Mouse (Mus musculus): Measurements from ENCODE around the gene Adamts7. TPM values are rescaled to one million over a fixed set of nuclear protein-coding genes. Genes with fewer than 3 reads are reported as not detected.
A peak's percentile ranks its signal among the peaks of the same experiment; 100 is the strongest.

Adamts7 gene
- total RNA-seq, 2 experiments from 2014 or later, result not detected

- no peak for ATAC-seq (ENCODE audit: poor library complexity, severe bottlenecking)
Measured at GRCm38 (mm10) chr9:90196262-90196661, 33.4 kb downstream of the Adamts7 start.

DNA sequence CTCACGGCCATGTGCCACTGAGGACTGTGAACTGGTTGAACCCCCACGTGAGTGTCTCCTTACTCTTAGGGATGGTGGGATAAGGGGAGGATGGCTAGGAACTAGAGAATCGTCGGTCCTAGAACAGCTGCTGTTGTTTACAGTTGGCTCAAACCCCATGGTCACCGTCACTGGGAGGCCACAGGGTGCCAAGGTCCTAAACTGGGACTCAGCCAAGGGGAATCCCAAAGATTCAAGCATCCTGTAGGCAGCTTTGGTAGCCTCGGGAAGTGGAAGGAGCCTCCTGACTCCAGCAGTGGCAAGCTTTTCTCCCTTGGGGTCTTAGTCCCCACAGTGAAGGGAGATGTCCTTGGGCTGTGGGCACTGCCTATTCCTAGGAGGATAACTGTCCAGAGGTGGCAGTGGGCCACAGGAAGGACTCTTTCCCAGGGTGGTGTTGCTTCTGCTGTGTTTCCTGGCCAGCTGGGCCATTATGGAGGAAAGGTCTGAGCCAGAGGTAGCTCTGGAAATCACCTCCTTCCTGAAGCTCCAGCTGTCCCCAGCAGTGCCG is 34.3 kb downstream of the Adamts7 start:
- ATAC-seq (ENCODE audit: poor library complexity, severe bottlenecking), result no peak

- ATAC-seq (ENCODE audit: poor library complexity, severe bottlenecking), result peak; percentile 8; the same call in 1 of the 2 replicates
Measured at GRCm38 (mm10) chr9:90197866-90198383, 35.1 kb downstream of the Adamts7 start.

DNA sequence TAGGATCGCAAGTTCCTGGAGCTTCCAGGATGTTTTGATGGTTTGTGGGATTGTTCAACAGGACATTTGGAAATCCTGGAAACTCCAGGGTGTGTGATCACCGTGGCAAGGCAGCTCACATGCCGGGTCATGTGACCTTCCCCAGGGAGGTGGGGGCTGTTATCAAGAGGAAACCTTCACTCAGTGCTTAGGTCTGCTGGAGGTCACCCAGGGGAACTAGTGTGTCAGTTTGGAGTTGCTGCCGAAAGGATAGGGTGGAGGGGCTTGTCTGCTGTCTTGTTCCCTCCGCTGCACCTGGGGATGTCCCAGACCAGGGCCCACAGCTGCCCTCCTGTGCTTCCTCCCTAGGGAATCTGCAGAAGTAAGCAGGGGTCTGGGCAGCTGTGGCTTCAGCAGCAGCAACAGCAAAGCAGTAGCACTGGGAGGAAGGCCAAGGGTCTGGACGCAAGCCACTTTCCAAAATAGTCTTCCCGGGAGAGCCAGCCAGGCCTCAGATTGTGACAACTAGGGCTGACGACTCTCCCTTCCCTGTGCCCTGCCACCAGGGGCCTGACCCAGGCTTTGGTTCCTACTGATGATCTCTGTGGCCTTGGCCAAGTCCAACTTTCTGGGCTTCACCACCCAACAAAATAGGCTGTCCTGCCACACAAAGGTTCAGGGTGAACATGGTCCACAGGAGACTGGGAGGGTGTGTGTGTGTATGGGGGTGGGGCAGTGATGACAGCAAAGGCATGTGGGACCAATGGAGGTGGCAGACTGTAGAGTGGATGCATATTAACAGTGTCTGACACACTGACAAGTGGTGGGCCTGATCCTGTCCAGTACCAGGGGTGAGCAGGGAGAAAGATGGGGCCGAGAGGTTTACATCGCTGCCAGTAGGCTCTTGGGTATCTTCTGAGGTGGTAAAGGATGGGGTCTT is 35.9 kb downstream of the Adamts7 start:
- ATAC-seq (ENCODE audit: poor library complexity, severe bottlenecking), result no peak

DNA sequence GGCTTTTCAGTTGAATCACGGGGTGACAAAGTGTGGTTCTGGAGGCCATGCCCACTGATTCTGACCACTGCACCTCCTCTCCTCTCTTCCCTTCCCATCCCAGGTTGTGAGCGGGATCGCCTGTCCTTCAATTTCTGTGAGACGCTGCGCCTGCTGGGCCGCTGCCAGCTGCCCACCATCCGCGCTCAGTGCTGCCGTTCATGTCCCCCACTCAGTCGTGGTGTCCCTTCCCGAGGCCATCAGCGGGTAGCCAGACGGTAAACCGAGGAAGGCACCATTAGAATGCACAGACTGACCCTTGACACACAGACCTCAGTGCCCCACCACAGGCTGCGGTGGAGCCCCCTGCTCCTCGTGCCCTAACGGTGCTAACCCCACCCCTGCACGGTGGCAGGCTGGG is 36.7 kb downstream of the Adamts7 start:
- ATAC-seq (ENCODE audit: poor library complexity, severe bottlenecking), result no peak

GRCm38 (mm10) chr9:90200501-90200900 is 37.6 kb downstream of the Adamts7 start:
- no peak for ATAC-seq (ENCODE audit: poor library complexity, severe bottlenecking)

DNA sequence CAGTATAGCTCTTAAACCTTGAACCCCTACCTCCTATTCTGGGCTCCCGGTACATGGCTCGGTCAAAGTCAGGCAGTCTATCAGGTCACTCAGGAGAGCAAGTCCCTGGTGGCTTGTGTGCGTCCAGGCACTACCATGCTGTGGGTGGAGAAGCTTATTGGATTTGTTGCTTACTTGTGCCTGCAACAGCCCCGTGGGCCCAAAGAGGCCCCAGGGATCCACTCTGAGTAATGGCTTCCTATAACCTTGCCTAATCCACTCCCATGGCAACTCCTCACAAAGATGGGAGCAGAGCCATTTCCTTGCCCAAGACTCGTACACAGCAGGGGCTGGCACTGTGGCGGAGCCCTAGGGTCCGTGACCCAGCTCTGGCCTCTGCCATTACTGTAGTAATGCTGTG is 38.2 kb downstream of the Adamts7 start:
- ATAC-seq (ENCODE audit: poor library complexity, severe bottlenecking), result no peak

DNA sequence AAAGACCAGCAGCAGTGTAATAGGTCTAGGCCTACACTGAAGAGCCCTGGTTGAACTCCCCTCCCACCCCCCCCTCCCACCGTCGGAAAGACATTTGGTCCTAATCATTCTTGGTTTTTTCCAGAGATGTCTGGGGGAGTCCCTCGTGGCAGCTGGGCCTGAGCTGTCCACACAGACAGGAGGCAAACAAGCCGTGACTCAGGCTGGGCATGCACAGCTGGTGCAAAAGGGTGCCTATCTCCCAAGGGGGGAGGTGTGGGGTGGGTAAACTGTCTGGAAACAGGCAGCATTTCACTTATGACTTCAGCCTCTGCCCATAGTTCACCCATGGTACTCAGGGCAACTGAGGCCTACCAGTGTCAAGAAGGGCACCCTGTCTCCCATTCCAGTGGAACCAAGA is 38.7 kb downstream of the Adamts7 start:
- no peak for ATAC-seq (ENCODE audit: poor library complexity, severe bottlenecking)

- no peak for ATAC-seq (ENCODE audit: poor library complexity, severe bottlenecking)
Measured at GRCm38 (mm10) chr9:90203233-90203632, 40.4 kb downstream of the Adamts7 start.

DNA sequence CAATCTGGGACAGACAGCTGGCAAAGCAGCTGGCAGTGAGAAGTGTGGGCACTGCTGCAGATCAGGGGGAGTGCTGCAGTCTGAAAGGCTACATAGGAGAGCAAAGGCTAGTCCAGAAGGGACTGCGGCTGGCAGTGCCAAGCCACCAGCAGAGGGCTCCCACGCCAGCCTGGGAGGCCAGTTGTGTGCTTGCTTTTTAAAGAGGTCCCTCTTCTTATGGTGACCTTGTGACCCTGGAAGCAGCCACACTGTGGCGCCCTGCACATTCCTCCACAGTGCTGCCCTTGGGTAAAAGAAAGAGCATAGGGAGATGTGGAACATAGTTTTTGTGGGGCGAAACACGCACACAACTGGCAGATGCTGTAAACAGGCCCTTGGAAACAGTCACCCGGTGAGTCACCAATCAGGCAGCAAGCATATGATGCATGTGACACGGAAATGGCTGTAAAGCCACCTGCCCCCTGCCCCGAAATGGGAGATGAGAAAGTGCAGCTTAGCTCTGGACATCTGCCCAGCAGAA is 41.6 kb downstream of the Adamts7 start:
- ATAC-seq (ENCODE audit: poor library complexity, severe bottlenecking), result no peak

DNA sequence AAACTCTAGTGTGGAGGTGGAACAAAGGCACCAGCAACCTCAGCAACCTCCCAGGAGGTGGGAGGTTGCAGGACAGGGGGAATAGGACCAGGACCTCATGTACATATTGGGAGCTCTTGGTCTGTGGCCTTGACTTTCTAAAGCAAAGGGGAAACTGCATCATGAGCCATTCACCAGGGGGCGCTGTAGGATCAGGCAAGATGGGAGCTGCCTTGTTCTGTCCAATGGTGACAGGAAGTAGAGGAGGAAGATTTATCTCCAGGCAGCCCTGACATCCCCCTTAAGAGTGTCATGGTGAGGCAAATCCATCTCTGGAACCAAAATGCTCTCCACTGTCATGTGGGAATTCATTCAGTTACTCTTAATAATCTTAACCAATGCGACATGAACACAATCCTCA is 43.6 kb downstream of the Adamts7 start:
- peak; percentile 73 for ATAC-seq (ENCODE audit: poor library complexity, severe bottlenecking)

GRCm38 (mm10) chr9:90207808-90208207 is 44.9 kb downstream of the Adamts7 start:
- ATAC-seq (ENCODE audit: poor library complexity, severe bottlenecking), result no peak

GRCm38 (mm10) chr9:90208655-90209054 is 45.8 kb downstream of the Adamts7 start:
- no peak for ATAC-seq (ENCODE audit: poor library complexity, severe bottlenecking)

DNA sequence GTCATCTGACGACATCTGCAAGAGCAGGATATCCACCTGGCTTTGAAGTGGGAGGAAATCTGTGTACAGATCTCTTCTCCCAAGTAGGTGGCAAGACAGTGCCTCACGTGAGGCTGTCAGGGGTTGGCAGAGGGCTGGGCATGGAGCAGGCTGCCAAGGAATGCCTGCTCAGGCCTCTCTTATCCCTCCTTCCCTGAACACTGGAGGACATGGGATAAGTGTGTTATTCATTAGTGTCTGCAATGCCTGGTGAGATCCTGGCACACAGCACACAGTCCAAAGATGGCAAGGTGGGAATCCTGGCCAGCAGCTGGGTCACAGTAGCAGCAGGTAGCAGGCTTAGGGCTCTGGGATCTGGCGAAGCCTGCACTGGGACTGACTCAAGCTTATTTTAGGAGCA is 50.3 kb downstream of the Adamts7 start:
- ATAC-seq (ENCODE audit: poor library complexity, severe bottlenecking), result 0 out of 2 replicates have a peak, but pooled peaks have one; percentile 17

- no peak for ATAC-seq (ENCODE audit: poor library complexity, severe bottlenecking)
Measured at GRCm38 (mm10) chr9:90216259-90217001, 53.6 kb downstream of the Adamts7 start.

- ATAC-seq (ENCODE audit: poor library complexity, severe bottlenecking), result no peak
Measured at GRCm38 (mm10) chr9:90217501-90217900, 54.6 kb downstream of the Adamts7 start.

DNA sequence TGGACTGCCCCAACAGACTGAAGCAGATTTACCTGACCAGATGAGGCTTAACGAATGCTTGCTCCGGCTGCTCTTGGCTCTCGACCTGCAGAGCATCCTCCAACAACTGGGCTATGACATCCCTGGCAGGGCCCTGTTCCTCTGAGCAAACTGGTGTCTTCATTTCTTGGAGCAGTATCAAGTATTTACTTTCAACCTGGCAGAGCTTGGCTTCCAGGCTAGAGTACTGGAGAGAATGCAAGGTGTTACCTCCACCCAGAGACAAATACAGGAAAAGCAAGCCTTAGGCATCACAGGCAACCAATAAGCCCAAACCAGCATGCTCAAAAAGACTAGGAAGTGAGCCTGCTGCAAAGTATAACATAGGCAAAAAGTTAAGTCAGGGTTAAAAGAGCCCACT is 59.4 kb downstream of the Adamts7 start:
- ATAC-seq (ENCODE audit: poor library complexity, severe bottlenecking), result no peak

- ATAC-seq (ENCODE audit: poor library complexity, severe bottlenecking), result peak; percentile 33
Measured at GRCm38 (mm10) chr9:90226081-90226741, 63.3 kb downstream of the Adamts7 start.

DNA sequence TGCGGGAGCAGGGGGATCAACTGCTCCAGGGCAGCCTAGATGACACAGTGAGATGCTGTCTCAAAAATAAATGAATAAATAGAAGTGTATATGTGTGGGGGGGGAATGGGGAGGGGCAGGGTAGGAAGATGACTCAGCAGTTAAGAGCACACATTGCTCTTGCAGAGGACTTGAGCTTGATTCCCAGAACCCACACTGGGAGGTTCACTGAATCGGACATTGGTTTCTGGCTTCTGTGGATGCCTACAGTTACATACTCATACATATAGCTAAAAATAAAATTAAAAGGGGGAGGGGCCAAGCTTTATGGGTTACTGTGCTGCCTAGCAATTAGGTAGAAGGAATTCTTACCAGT is 63.9 kb downstream of the Adamts7 start:
- ATAC-seq (ENCODE audit: poor library complexity, severe bottlenecking), result no peak

DNA sequence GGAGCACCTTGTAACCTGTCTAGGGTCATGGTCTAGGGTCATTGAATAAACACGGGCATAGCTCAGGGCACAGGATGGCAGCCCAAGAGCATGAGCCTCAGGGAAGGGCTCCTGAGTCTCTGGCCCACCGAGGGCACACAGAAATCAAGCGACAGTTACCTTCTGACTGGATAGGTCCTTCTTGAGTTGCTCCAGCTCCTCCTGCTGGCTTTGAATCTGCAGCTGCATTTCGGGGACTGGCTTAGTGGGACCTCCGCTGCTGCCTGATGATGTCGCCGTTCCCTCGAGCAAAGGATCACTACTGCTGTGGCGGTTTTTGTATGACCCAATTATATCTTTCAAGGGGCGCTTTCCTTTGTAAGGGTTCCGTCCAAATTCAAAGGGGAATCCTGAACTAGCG is 64.3 kb downstream of the Adamts7 start:
- ATAC-seq (ENCODE audit: poor library complexity, severe bottlenecking), result no peak
